Mouse (Mus musculus) forelimb bud, embryonic 11.5 days (tissue): ENCODE measurements around the gene Med21.

Experiments used
- DNase-seq: peaks from one replicate; pipeline ENCODE4 v3.0.0-alpha.2; 2012; ENCODE audit warnings: low read depth, low spot score

The Med21 gene

DNA sequence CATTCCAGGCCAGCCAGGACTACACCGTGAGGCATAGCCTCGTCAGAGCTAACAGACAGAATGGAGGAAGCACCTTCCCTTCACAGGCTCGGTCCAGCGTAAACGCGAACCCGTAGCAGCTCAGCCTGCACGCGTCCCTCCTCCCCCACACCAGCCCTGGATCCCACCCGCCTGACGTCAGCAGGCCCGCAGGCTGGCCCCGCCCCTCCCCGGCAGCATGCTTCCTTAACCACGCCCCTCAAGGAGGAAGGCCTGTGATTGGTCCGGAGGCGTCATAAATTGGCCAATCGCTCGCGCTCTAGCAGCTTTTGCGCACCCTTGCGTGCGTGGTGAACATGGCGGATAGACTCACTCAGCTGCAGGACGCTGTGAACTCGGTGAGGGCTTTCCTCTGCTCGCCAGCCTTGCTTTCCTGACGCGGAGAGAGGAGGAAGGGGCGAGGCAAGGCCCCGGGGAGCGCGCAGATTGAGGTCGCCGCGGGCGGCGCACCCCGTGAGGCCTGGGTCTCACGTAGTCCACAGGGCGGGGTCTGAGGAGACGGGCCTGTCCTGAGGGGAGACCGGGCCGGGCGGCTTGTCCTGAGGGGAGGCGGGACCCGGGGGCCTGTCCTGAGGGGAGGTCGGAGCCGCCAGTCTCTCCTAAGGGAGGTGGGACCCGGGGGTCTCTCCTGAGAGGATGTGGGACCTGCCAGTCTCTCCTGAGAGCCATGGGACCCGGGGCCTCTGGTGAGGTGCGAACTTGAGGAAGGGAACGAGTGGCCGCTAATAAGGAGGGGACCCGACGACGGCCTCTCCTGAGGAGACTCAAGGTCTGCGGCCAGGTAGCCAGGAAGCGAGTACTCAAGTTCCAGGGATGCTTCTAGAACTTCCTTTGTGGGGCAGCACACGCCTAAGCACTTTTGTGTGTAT is at the start of gene Med21, which contains the start of gene Tm7sf3:
Gene Med21 (plus strand): TSS at position 272 of the 908 bp plus-strand sequence.
Gene Tm7sf3 (minus strand): TSS at position 549 of the 908 bp plus-strand sequence.
- peak; percentile 99 for DNase-seq

DNA sequence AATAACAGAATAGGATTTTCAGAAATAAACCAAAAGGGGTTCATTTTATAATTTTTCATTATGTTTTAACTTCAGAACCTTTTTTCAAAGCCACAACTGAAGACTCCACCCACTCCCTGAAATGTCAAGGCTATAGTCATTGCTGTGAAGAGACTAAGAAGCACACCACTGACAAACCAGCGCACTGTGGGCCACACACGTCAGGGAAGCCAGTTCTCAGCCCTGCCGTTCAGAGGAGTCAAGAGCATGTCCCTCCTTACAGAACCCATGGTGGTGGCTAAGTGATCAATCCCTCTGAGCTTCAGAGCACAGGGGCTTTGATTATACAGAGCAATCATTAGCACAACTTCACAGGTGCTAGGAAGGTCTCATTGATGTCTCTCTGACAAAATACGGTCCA is 39.7 kb upstream of the Med21 start:
- no peak for DNase-seq

DNA sequence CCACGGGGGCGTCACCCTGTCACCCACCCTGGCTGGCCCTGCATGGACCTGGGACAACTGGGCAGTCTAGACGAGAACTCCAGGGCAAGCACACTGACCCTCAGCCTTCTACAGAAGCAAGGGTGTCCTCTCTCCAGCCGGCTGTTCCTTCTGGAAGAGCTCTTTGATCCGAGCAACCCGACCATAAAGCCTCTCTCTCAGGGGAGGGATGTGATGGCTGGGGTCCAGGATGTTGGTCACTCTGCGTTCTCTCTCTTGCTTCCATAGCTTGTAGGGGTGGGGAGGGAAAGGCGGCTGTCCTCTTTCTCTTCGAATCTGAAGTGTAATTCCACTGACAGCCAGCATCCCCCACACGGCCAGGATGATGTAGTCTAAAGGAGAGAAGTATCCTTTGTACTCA is 38.7 kb upstream of the Med21 start:
- DNase-seq, result no peak

DNA sequence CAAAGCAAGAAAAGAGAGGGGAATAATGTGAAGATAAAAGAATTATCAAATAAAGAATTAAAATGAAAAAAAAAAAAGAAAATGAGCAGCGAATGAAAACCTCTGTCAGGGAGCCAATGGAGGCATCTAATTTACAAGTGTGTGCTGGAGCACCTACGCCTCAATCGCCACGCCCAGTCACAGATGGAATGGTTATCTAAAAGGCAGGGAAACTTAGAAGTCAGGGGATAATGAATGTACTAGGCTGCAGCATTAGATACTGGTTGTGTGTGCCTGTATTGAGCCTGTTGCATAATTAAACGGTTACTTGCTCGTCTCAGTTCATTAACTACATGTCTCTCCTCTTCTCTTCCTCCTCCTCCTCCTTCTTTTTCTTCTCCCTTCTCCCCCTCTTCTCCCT is 31.0 kb upstream of the Med21 start:
- no peak for DNase-seq

DNA sequence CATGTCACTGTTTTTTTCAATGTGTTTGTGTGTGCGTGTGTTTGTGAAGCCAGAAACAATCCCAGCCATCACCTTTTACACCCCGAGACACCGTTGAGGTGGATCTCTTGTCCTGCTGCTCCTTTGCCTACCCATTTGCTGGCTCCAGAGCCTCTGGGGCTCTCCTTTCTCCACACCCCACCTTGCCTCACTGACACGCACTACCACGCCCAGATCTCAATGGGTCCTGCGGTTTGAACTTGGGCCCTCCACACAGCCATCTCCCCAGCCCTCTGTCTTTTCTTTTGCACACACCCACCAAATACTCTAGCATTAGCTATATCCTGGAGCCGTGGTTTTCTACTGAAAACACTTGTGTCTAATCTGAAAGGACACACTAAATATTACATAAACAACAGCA is 30.4 kb upstream of the Med21 start:
- DNase-seq, result no peak

DNA sequence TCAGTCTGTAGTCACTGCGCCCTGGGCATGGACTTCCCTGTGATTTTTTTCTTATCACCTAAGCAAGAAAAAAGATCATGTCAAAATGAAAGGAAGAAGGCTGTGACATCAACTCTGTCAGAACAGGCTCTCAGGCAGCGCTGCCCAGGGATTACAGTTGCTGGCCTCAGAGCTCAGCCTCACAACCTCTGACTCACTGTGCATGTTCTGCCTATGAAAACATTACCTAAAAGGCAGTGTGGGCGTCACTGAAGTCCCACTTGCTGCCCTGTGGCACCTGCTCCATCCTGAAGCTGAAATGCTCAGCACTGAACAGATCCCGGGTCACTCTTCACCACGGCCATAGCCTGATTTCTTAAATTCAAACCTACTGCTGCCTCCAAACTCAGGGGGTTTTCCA is 29.6 kb upstream of the Med21 start:
- no peak for DNase-seq

DNA sequence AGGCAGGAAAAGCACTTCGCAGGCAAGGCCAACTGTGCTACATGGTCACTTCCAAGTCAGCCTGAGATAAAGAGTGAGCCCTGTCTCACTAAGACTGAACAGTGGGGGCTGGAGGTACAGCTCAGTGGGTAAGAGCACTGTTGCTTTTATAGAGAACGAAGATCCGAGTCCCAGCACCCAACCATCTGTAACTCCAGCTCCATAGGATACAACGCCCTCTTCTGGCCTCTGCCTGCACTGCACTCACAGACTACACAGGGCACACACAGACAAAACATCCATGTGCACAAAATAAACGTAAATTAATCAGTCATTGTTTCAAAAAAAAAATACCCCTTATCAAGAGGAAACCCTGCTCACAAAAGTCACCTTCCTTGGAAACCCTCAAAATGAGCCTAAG is 28.4 kb upstream of the Med21 start:
- no peak for DNase-seq

DNA sequence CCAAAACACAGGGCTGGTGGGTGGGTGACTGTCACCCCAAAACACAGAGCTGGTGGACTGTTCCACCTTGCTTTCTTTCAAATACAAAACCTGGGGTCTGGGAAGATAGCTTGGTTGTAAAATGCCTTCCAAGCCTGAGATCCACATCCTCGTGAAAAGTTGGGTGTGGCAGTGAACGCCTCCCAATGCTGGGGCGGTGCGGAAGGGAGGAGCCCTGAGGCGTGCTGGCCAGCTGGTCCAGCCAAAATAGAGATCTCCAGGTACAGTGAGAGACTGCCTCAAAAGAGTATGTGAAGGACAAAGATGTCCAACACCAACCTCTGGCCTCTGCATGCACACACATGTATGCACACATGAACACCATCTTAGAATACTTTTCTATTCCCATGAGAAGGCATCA is 27.8 kb upstream of the Med21 start:
- DNase-seq, result no peak

DNA sequence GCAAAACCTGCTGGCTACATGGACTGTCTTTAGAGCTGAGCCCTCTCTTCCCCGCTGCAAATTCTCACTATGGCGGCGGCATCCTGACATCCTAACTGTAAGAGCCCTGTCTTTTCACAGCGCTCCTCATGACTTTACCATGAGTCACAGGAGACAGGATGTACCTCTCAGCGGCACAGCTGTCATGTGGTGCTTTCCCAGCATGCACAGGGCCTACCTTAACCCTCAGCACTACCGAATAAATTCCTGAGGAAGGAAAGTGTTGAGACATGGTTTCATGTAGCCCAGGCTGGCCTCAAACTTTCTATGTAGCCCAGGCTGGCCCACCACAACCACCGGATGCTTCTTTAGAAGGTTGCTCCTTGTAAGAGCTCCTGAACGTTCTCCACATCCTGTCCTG is 26.5 kb upstream of the Med21 start:
- DNase-seq, result no peak

DNA sequence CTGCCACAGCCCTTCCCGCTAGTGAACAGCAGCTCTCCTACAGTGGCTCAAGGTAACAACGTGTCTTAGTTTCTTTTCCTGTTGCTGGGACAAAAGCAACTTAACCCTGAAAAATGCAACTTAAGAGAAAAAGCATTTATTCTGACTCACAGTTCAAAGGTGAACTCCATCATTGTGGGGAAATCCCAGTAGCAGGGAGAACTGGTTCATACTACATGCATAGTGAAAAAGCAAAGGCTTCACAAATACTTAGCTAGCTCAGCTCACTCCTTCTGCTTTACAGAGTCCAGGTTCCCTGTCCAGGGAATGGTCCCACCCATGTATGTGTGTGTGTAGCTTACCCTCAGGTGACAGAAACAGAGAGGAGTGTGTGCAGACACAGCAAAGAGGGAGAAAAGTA is 25.7 kb upstream of the Med21 start:
- no peak for DNase-seq

DNA sequence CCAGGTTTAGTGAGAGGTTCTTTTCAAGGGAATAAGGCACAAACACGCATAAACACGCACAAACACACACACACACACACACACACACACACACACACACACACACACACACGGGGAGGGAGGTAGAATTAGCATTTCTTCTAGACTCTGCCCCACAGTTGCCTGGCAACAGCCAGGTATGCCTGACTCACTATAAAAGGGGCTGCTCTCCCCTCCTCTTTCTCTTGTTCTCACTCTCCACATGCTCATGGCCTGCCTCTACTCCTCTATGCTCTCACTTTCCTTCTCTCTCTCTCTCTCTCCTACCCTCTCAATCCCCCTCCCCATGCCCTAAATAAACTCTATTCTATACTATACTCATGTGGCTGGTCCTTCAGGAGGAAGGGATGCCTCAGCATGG is 14.2 kb upstream of the Med21 start:
- no peak for DNase-seq

DNA sequence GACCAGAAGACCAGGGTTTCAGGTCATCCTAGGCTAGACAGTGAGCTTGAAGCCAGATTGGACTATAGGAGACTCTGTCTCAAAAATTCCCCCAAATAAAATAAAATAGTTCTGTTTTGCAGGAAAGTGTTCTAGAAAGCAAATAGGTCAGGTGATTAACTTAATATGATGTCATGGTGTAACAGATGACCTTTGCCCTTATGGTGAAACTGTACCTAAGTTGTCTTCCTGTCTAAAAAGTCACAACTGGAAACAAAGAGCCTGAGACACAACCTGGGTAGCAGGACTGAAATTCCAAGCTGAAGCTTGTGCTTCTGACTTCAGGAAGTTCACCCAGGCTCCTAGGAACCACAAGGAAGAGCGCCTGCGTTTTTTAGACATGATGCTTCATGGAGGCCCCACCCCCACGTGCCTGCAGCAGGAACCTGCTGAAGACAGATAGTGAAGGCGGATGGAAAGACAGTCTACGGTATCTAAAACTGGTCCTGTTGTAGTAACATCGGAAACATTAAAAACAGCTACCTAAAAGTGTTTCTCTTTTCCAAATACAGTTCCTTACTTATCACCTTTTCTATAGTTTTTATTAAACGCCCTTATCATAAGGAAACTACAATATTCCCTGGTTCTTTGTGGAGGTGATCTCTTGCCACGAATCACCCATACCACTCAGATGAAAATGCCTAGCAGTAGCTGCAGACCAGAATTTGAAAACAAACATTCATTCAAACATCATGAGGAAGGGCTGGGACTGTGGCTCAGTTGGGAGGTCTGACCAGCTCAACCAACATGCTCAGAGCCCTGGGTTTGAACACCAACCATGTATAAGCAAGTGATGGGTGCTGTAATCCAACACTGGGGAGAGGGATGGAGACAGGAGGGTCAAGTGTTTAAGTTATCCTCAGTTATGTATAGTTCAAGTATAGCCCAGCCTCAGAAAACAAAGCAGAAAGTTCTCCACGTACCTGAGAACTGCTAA is 12.3 kb upstream of the Med21 start:
- DNase-seq, result no peak

DNA sequence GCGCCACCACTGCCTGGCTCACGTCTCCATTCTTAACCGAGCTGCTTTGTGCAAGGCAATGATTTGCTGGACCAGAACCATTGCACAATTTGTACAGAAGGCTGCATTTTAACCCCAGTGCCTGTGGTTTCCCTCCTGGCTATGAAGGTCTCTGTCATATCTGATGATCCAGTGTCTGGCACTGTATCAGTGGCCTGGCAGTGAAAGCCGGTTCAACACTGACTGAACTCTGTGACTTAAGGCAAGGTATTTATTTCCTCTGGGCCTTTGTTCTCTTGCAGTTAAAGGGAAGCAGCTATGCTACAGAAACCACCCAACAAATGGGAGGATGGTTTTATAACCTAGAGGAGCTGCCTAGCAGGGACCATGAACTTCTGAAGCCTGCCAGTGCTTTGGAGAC is 11.4 kb upstream of the Med21 start:
- no peak for DNase-seq

DNA sequence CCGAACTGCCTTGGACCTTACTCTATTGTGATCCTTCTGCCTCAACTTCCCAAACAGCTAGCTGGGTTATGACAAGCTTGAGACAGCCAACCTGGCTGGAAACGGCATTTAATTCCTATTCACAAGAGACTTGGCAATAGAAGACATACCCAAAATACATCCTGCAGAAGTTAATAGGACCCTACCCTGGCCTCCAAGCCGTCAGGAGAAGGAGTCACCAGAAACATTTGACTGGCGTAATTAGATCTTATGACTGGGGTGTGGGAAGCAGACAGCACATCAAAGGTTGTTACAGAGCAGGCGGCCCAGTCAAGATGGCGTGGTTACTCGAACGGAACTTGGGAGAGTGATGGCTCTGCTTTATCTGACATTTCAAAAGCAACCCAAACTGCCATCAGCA is 10.5 kb upstream of the Med21 start:
- DNase-seq, result no peak

DNA sequence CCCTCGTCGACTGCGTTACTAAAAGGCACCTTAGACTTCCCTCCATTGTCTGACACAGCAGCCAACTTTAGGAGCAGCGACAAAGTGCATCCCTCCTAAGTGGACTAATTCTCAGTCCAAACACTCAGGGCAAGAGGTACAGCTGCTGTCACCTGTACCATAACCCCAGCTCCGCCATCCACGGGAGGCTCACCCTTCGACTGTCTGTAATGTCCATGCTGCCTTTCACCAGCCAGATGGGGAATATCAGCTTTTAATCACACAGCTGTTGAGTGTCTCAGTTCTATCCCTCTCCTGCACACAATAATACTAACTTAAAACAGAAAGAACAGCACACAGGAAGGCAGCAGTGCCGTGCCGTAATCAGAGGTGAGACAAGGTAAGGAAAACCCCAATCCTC is 9.9 kb upstream of the Med21 start:
- DNase-seq, result no peak

DNA sequence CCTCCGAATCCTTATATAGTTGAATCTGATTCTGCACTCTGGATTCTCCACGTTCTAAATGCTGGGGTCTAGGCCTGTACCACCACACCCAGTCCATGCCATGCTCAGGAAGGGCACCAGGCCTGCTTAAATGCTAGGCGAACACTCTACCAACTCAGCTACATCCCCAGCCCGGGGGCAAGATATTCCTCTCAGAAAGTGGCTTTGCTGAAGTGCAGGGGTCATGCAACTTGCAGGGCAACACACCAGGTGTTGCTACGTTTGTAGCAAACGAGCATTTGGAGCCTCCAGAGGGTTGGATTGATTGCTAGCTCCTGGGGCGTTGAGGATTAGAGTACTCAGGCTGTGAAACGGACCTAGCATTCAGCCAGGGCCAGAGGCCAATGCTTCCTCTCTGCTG is 9.2 kb upstream of the Med21 start:
- no peak for DNase-seq

DNA sequence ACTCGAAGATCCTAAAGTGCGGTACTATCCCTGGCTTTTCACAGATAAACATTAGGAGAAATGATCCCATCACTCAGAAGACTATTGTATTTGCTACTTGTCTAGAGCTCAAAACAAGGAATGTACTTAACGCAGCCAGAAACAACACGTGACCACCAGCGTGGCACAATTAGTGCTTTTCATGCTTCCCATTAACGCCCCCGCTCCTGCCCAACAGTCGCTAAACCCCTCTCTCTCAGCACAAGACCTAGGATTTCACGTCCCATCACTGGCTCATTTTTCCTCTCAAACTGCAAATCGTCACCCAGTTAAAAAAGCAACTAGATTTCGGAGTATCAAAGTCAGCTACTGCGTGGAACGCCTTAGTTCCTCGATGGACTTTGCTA is 8.7 kb upstream of the Med21 start:
- peak; percentile 17 for DNase-seq

DNA sequence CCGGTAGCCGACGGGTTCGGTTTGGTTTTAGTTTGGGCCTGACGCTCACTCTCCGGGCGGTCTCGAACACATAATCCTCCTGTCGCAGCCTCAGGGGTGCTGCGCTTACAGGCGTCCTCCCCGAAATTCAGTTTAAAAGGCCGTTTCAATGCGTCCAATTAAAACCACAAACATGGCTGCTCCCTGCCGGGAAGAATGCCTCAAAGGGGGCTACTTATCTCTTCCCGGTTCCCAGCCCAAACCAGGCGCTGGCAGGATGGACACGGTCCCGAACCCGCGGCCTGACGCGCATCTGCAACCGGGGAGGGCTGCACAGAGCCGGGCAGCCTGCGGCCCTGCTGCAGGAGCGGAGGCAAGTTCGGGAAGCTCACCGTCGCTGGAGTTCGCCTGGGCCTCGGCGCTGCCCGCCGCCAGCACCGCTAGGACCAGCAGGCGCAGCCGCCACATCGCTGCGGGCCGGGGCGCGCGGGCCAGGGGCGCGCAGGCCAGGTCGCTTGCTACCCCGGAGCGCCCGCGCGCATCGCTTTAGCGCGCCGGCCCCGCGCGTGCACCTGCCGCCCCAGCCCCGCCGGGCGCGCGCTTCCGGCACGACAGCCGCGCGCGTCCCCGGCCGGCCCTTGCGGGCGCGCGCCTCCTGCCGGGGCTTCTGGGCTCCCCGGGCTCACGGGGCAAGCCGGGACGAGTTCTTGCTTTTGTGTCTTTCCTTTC is 8.2 kb upstream of the Med21 start:
- DNase-seq, result peak; percentile 79

DNA sequence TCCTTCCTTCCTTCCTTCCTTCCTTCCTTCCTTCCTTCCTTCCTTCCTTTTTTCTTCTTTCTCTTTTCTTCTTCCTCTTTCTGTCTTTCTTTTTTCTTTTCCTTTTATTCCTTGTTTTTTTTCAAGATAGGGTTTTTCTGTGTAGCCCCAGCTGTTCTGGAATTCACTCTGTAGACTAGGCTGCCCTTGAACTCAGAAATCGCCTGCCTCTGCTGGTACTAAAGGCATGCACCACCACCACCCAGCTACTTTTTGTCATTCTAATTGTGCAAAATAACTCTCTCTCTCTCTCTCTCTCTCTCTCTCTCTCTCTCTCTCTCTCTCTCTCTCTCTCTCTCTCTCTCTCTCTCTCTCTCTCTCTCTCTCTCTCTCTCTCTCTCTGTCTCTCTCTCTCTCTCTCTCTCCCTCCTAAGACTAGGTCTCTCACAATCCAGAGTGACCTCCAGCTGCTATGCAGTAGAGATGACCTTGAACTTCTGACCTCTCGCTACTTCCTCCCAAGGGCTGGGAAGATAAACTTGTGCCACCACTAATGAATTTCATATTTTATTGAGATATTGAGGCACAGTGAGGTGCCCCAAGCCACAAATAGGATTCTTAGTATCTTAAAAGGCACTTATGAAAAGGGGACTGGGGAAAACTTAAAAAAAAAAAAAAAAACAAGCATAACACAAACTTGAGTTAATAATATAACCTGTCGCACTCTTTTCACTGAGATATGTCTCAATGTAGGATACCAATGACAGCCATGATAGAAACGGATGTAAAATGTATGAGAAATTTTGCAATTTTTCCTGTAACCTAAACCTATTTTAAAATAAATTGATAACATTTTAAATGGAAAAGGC is 7.4 kb upstream of the Med21 start:
- no peak for DNase-seq

DNA sequence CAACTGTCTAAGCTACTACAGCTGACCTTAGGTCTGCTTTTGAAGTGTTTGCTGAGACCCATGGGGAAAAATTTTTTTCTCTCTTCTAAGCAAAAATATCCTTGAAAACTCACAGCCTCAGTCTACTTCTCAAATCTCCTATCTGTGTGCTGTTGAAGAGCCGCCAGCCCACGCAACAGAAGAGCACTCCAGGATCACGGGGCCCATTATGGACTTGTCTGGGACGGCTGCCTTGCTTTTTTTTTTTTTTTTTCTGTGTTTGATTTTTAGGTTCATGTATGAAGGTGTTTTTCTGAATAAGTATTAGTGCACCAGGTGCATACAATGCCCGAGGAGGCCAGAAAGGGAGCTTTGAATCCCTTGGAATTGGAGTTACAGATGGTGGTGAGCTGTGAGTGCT is 5.9 kb upstream of the Med21 start:
- DNase-seq, result no peak
